In the genomic region with DNA sequence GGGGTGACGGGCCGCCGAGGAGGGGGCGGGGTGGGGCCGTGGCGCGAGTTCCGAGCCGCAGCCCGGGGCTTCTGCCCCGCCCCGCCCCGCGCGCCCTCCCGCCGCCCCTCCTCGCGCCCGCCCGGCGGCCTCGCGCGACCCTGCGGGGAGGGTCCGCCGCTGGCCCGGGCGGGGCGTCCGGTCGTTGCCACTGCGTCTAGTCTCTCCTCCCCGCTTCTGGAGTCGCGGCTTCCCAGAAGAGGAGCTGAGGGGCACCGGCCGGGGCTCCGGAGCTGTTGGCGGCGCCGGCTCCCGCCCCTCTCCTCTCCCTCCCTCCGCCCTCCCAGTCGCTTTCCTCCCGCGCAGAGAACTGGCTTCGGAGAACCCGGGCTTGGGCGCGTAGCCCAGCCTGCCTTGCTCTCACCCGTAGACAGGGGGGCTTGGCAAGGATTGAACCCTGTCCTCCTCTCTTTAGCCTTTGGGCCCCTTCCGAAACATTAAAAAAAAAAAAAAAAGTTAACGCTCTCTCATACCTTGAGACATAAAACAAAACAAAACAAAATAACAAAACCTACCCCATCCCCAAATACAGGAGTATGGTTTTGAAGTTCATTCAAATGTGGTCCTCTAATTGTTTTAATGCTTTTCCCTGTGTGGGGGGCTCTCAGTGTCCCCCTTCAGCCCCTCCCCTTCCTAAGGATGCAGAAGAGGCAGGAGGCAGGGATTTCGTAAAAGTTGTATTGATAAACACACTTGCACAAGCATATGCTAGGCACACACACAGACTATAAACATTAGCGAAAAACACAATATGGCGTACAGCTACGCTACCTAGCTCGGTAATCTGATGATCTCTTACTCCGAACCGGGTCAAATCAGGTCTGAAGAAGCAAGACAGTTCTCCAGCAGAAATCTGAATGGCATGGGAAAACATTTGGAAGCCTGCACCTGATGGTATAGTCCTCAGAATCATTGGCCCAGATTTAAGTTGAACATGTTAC, we compare ENCODE assay signal across 8 mouse cellular contexts. TPM values are rescaled to one million over a fixed set of nuclear protein-coding genes. Genes with fewer than 3 reads are reported as not detected.
DNase-seq lines count a peak whose midpoint lies in the region; ATAC-seq and TF ChIP-seq lines count a peak whose summit lies in the region.

No protein-coding gene starts in this region.

- WGBS in limb, embryonic 12.5 days, result under 1% methylated on average over 48 of the region's 62 CpGs
- WGBS in midbrain, embryonic 13.5 days, result under 1% methylated on average over 35 of the region's 62 CpGs
- 3% methylated on average over 36 of the region's 62 CpGs for WGBS in spleen, adult 2 months

- peak; percentile 36 for TF ChIP-seq POLR2A in spleen, adult 2 months (IDR thresholded peaks at IDR 0.05; ENCODE audit: low read depth, low read length)

- H3K27ac ChIP-seq in limb, embryonic 12.5 days, result peak overlapping the region; percentile 99
- H3K27ac ChIP-seq in midbrain, embryonic 13.5 days, result peak overlapping the region; percentile 98
- peak overlapping the region; percentile 97 for H3K27ac ChIP-seq in spleen, adult 2 months (ENCODE audit: insufficient read depth, low read length)

- H3K4me2 ChIP-seq in limb, embryonic 12.5 days, result peak overlapping the region; percentile 79
- peak overlapping the region; percentile 68 for H3K4me2 ChIP-seq in midbrain, embryonic 13.5 days (replicated peaks)

- peak overlapping the region; percentile 75 for H3K9ac ChIP-seq in limb, embryonic 12.5 days (replicated peaks)
- peak overlapping the region; percentile 77 for H3K9ac ChIP-seq in midbrain, embryonic 13.5 days (replicated peaks)

- peak; percentile 84 for DNase-seq in A20 (ENCODE audit: low read depth, low spot score)
- DNase-seq in adrenal gland, postnatal 10 days, result peak; percentile 86
- DNase-seq in embryo, embryonic 9.5 days (ENCODE audit: extremely low spot score), result peak; percentile 39
- peak; percentile 85 to 90 for DNase-seq in heart, adult 18-20 months
- DNase-seq in kidney, adult 18-20 months, result peak; percentile 84
- peak in 1 of 2 experiments; percentile 25 for DNase-seq in spleen, adult 2 months (ENCODE audit: low read depth in 1 of 2, low spot score in 2 of 2)

- H3K4me3 ChIP-seq in limb, embryonic 12.5 days (replicated peaks), result peak overlapping the region; percentile 62
- peak overlapping the region; percentile 71 for H3K4me3 ChIP-seq in midbrain, embryonic 13.5 days (replicated peaks)
- H3K4me3 ChIP-seq in spleen, adult 2 months (ENCODE audit: extremely low read depth, insufficient read depth, insufficient read length), result peak overlapping the region; percentile 86

- peaks cover 16% of the 10 kb centered on the region; the same call in 1 of the 2 replicates for H3K4me1 ChIP-seq in limb, embryonic 12.5 days (replicated peaks)
- H3K4me1 ChIP-seq in midbrain, embryonic 13.5 days (replicated peaks), result peaks cover 15% of the 10 kb centered on the region
- no peaks in the 10 kb centered on the region; the same call in 1 of the 2 replicates for H3K4me1 ChIP-seq in spleen, adult 2 months (ENCODE audit: control insufficient read depth, insufficient read depth, insufficient read length)

- no peak for TF ChIP-seq CTCF in spleen, adult 2 months (IDR thresholded peaks at IDR 0.05; ENCODE audit: extremely low read depth, insufficient read depth, insufficient read length, insufficient replicate concordance)

- no peaks in the 10 kb centered on the region for H3K27me3 ChIP-seq in limb, embryonic 12.5 days
- no peaks in the 10 kb centered on the region for H3K27me3 ChIP-seq in midbrain, embryonic 13.5 days
- no peaks in the 10 kb centered on the region for H3K27me3 ChIP-seq in spleen, adult 2 months (ENCODE audit: control insufficient read depth, insufficient read depth, low read length)

- no peaks in the 10 kb centered on the region for H3K36me3 ChIP-seq in limb, embryonic 12.5 days
- H3K36me3 ChIP-seq in midbrain, embryonic 13.5 days, result no peaks in the 10 kb centered on the region
- H3K36me3 ChIP-seq in spleen, adult 2 months (ENCODE audit: control insufficient read depth, insufficient read depth, low read length), result no peaks in the 10 kb centered on the region

- peak; percentile 32 for ATAC-seq in limb, embryonic 12.5 days (ENCODE audit: insufficient number of reproducible peaks, insufficient read depth, low FRiP score, low TSS enrichment, low read depth)
- ATAC-seq in midbrain, embryonic 13.5 days, result peak; percentile 43

- no peaks in the 10 kb centered on the region for H3K9me3 ChIP-seq in limb, embryonic 12.5 days
- H3K9me3 ChIP-seq in midbrain, embryonic 13.5 days, result no peaks in the 10 kb centered on the region

RNA-seq across cellular contexts. Expression of gene Zbtb20, which starts 0.6 kb away (rescaled TPM):
- 100 to 1,000 TPM in 1 of 2 experiments, 10 to 100 TPM in 1; 99.2 to 123 TPM for total RNA-seq in adrenal gland, postnatal 10 days (2021)
- 100 to 1,000 TPM; 149 to 178 TPM for total RNA-seq in heart, adult 18-20 months (2021)
- polyA plus RNA-seq in limb, embryonic 12.5 days (2016; fragmentation: Nextera tagmentation; extraction: Ambion mirVana), result 14.2 and 18.8 TPM in 2 replicates
- 79.2 and 86.5 TPM in 2 replicates for polyA plus RNA-seq in midbrain, embryonic 13.5 days (2015; fragmentation: Nextera tagmentation; extraction: Ambion mirVana)
- 8.6 and 9.8 TPM in 2 replicates for polyA plus RNA-seq in spleen, adult 2 months (2012; rRNA removed)
